Mouse (Mus musculus): ENCODE measurements around the gene Il22ra2.

GRCm38 (mm10) chr10:19596866-19597265 is 24.9 kb upstream of the Il22ra2 start:
- TF ChIP-seq CTCF (IDR thresholded peaks at IDR 0.05) = no peak
- no peak for TF ChIP-seq EP300 (IDR thresholded peaks at IDR 0.05)
